8 mouse cellular contexts compared by ENCODE assay signal in the genomic region with DNA sequence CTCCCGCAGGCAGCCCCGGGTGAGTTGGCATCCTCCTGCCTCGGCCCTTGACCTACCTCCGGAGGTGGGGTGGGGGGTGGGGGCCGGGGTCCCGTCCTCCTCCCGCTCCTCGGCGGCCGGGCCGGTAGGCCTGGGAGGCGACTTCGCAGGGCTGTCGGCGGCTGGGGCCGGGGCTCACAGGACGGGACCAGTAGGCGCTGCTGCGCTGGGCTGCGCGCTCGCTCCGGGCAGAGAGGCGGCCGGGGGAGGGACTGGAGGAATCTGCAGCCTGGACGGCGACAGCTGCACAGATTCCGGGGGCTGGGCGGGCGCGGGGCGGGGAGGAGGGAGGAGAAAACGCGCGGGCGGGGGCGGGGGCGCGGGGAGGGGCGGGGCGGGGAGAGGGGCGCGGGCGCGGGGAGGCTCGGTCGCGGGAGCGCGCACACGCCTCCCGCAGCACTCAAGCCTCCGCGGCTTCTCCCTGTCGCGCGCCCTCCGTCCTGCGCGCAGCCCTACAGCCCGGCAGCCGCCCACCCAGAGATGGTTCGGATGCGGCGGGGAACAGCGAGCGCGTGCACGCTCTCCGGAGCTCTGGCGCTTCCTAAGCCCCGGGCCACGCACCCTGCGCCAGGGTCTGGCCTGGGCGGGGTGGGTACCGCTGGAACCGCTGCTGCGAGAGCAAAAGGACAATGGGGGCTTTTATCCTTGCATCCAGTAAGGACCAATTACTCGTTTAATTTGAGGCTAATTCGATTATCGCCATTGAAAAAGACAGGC. TPM values are rescaled to one million over a fixed set of nuclear protein-coding genes. Genes with fewer than 3 reads are reported as not detected.
DNase-seq lines count a peak whose midpoint lies in the region; ATAC-seq and TF ChIP-seq lines count a peak whose summit lies in the region.

TSS of gene Sptbn1 (minus strand) at position 284 of the 756 bp plus-strand sequence.

- H3K4me3 ChIP-seq in forebrain, embryonic 10.5 days = peak within 1 kb of the TSS; percentile 90
- H3K4me3 ChIP-seq in heart, embryonic 13.5 days = peak within 1 kb of the TSS; percentile 100
- H3K4me3 ChIP-seq in kidney, postnatal 0 days (replicated peaks; ENCODE audit: low read depth, low read length) = peak within 1 kb of the TSS; percentile 98
- H3K4me3 ChIP-seq in midbrain, postnatal 0 days (ENCODE audit: low read depth, low read length) = peak within 1 kb of the TSS; percentile 100

- peak within 1 kb of the TSS; percentile 91 for H3K27ac ChIP-seq in forebrain, embryonic 10.5 days
- peak within 1 kb of the TSS; percentile 98 for H3K27ac ChIP-seq in heart, embryonic 13.5 days (replicated peaks)
- peak within 1 kb of the TSS; percentile 96 for H3K27ac ChIP-seq in kidney, postnatal 0 days
- peak within 1 kb of the TSS; percentile 99 for H3K27ac ChIP-seq in midbrain, postnatal 0 days (ENCODE audit: low read depth, low read length)

- peak; percentile 55 for DNase-seq in CD4-positive, CD25-positive, alpha-beta regulatory T cell, adult 2 months (ENCODE audit: low read depth, low spot score)
- peak; percentile 97 for DNase-seq in brain, embryonic 14.5 days (ENCODE audit: low read depth)
- DNase-seq in forebrain, embryonic 10.5 days (ENCODE audit: extremely low spot score, low spot score) = peak; percentile 87
- DNase-seq in kidney, postnatal 0 days (ENCODE audit: low spot score) = peak; percentile 94
- peak; percentile 79 for DNase-seq in liver
- DNase-seq in midbrain, postnatal 0 days (ENCODE audit: low spot score) = peak; percentile 94
- peak; percentile 31 for DNase-seq in splenic B cell, adult 2 months (ENCODE audit: low read depth, low spot score)

- H3K9ac ChIP-seq in heart, embryonic 13.5 days = peak within 1 kb of the TSS; percentile 100
- peak within 1 kb of the TSS; percentile 97 for H3K9ac ChIP-seq in kidney, postnatal 0 days (ENCODE audit: low read depth, low read length)
- H3K9ac ChIP-seq in midbrain, postnatal 0 days (replicated peaks; ENCODE audit: low read length, poor library complexity, severe bottlenecking) = peak within 1 kb of the TSS; percentile 99

- no peaks in the 10 kb centered on the region for H3K36me3 ChIP-seq in forebrain, embryonic 10.5 days (replicated peaks)
- no peaks in the 10 kb centered on the region for H3K36me3 ChIP-seq in heart, embryonic 13.5 days
- no peaks in the 10 kb centered on the region for H3K36me3 ChIP-seq in kidney, postnatal 0 days (ENCODE audit: insufficient read depth, low read length)
- H3K36me3 ChIP-seq in midbrain, postnatal 0 days (ENCODE audit: insufficient read depth, low read length) = no peaks in the 10 kb centered on the region
- H3K36me3 ChIP-seq in splenic B cell, adult 2 months (ENCODE audit: control insufficient read depth, insufficient read depth, low read length, poor library complexity, severe bottlenecking) = no peaks in the 10 kb centered on the region

- WGBS in forebrain, embryonic 10.5 days = under 1% methylated on average over 58 of the region's 81 CpGs
- WGBS in heart, embryonic 13.5 days = under 1% methylated on average over 46 of the region's 81 CpGs
- WGBS in kidney, postnatal 0 days = under 1% methylated on average over 56 of the region's 81 CpGs
- under 1% methylated on average over 44 of the region's 81 CpGs for WGBS in midbrain, postnatal 0 days

- no peaks in the 10 kb centered on the region for H3K9me3 ChIP-seq in forebrain, embryonic 10.5 days
- H3K9me3 ChIP-seq in heart, embryonic 13.5 days = no peaks in the 10 kb centered on the region
- H3K9me3 ChIP-seq in kidney, postnatal 0 days (replicated peaks; ENCODE audit: low read length) = no peaks in the 10 kb centered on the region; the same call in 1 of the 2 replicates
- no peaks in the 10 kb centered on the region for H3K9me3 ChIP-seq in midbrain, postnatal 0 days (ENCODE audit: low read length)

- peaks cover 42% of the 10 kb centered on the region for H3K27me3 ChIP-seq in forebrain, embryonic 10.5 days (ENCODE audit: poor library complexity, severe bottlenecking)
- H3K27me3 ChIP-seq in heart, embryonic 13.5 days (replicated peaks) = no peaks in the 10 kb centered on the region
- no peaks in the 10 kb centered on the region for H3K27me3 ChIP-seq in kidney, postnatal 0 days (ENCODE audit: insufficient read depth, low read length)
- H3K27me3 ChIP-seq in midbrain, postnatal 0 days (ENCODE audit: insufficient read depth, low read length) = no peaks in the 10 kb centered on the region
- H3K27me3 ChIP-seq in splenic B cell, adult 2 months (ENCODE audit: control insufficient read depth, insufficient read depth, low read length, poor library complexity, severe bottlenecking) = no peaks in the 10 kb centered on the region; the same call in 1 of the 2 replicates

- peak; percentile 76 for TF ChIP-seq POLR2A in brain, embryonic 14.5 days (IDR thresholded peaks at IDR 0.05; ENCODE audit: borderline replicate concordance, extremely low read depth, insufficient read depth, insufficient read length, poor library complexity, severe bottlenecking)

- peak; percentile 88 for ATAC-seq in heart, embryonic 13.5 days (ENCODE audit: extremely low read depth, insufficient number of reproducible peaks, low FRiP score, low TSS enrichment)
- peak; percentile 94 for ATAC-seq in kidney, postnatal 0 days (replicated peaks; ENCODE audit: low FRiP score, low read depth)
- peak; percentile 94 for ATAC-seq in midbrain, postnatal 0 days (ENCODE audit: low FRiP score)

- H3K4me2 ChIP-seq in heart, embryonic 13.5 days = peak within 1 kb of the TSS; percentile 86
- H3K4me2 ChIP-seq in kidney, postnatal 0 days (ENCODE audit: low read length) = peak within 1 kb of the TSS; percentile 73
- peak within 1 kb of the TSS; percentile 51 for H3K4me2 ChIP-seq in midbrain, postnatal 0 days (ENCODE audit: low read depth, low read length, poor library complexity, severe bottlenecking)

- no peak for TF ChIP-seq CTCF in brain, embryonic 14.5 days (IDR thresholded peaks at IDR 0.05; ENCODE audit: borderline replicate concordance, extremely low read depth, insufficient read depth, insufficient read length)
- TF ChIP-seq CTCF in kidney, postnatal 0 days (IDR thresholded peaks at IDR 0.05; ENCODE audit: low read depth) = no peak
- no peak for TF ChIP-seq CTCF in midbrain, postnatal 0 days (IDR thresholded peaks at IDR 0.05)

- peaks cover 14% of the 10 kb centered on the region for H3K4me1 ChIP-seq in forebrain, embryonic 10.5 days
- peaks cover 40% of the 10 kb centered on the region for H3K4me1 ChIP-seq in heart, embryonic 13.5 days
- peaks cover 14% of the 10 kb centered on the region for H3K4me1 ChIP-seq in kidney, postnatal 0 days (replicated peaks; ENCODE audit: insufficient read depth, low read length)
- no peaks in the 10 kb centered on the region for H3K4me1 ChIP-seq in midbrain, postnatal 0 days (ENCODE audit: insufficient read depth, low read length)

RNA-seq across cellular contexts. Expression of gene Sptbn1, which starts in this region (rescaled TPM):
- polyA plus RNA-seq in brain, embryonic 14.5 days (2012; rRNA removed) = 91.0 and 174 TPM in 2 replicates
- polyA plus RNA-seq in forebrain, embryonic 10.5 days (2016; fragmentation: Nextera tagmentation; extraction: Ambion mirVana) = 57.3 and 59.4 TPM in 2 replicates
- polyA plus RNA-seq in heart, embryonic 13.5 days (2015; fragmentation: Nextera tagmentation; extraction: Ambion mirVana) = 145 and 155 TPM in 2 replicates
- 117 and 119 TPM in 2 replicates for polyA plus RNA-seq in kidney, postnatal 0 days (2015; fragmentation: Nextera tagmentation; extraction: Ambion mirVana)
- total RNA-seq in midbrain, postnatal 0 days (2014; rRNA removed) = 294 and 367 TPM in 2 replicates
- polyA plus RNA-seq in midbrain, postnatal 0 days (2015; fragmentation: Nextera tagmentation; extraction: Ambion mirVana) = 170 and 173 TPM in 2 replicates

Comparison
In these comparisons a context has a peak if more than half of its experiments do, and no peak if none do; other contexts are left out.
1. Peak in every context shown above with its lines: DNase-seq, ATAC-seq, H3K4me3 ChIP-seq and H3K27ac ChIP-seq.
2. DNase-seq: peak in every context shown above with its lines; median percentile 97 in brain, embryonic 14.5 days; 94 in kidney, postnatal 0 days; 94 in midbrain, postnatal 0 days; 87 in forebrain, embryonic 10.5 days; 79 in liver; 55 in CD4-positive, CD25-positive, alpha-beta regulatory T cell, adult 2 months; 31 in splenic B cell, adult 2 months.